Comparison of ENCODE assay signal across 8 mouse cellular contexts in the genomic region with DNA sequence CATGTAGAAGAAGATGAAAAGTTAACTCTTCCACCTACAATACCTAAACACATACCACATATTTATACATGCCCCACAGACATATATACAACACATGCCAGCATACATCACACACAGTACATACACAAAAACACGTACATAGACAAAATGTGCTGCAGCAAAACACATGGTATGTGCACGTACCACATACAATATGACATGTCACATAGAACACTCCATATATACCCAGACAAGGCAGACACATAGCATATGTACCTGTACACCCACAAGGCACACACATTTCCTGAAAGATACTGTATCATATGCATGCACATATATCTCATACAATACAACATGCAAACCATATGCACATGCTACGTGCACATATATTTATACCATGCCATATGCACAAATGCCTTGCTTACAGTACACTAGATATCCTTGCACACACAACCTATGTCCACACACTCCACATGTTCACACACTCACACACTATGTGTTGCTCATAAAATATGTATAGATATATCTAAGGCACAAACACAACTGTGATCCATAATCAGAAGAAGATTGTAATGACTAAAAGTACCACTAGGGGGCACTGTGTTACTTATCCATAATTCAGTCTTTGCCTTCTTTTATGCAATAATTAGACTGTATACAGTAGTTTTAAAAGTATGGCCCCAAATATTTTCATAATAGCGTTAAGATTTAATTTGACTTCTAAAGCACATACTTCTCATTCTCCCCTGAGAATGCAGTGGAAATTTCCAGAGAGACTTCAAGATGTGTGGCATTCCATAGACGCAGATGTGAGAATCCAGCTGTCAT. TPM values are rescaled to one million over a fixed set of nuclear protein-coding genes. Genes with fewer than 3 reads are reported as not detected.
DNase-seq lines count a peak whose midpoint lies in the region; TF ChIP-seq lines count a peak whose summit lies in the region.
"Had no signal": no experiment of that assay in that cellular context is flagged by ENCODE, and none has a peak within 500 bp of the region (broad histone marks: within the 10 kb centered on the region; RNA-seq: fewer than 3 reads in every experiment).

No protein-coding gene starts in this region.

- peaks cover 0 to 1% of the 10 kb centered on the region in 2 experiments; a peak in 1 of 4 replicates for H3K27me3 ChIP-seq in MEL (ENCODE audit: control insufficient read depth in 1 of 2, insufficient read depth in 2 of 2, low read length in 2 of 2)
- H3K27me3 ChIP-seq: embryonic facial prominence, embryonic 15.5 days had no signal

- H3K79me2 ChIP-seq in MEL (ENCODE audit: control insufficient read depth, insufficient read depth, low read length, poor library complexity), result no peaks in the 10 kb centered on the region

- peak; percentile 45 to 86 (median 53) for TF ChIP-seq CTCF in MEL (IDR thresholded peaks at IDR 0.05 in 2 of 3, conservative IDR thresholded peaks at IDR 0.05 in 1 of 3; ENCODE audit: control insufficient read depth in 1 of 3, insufficient read depth in 1 of 3, low read depth in 2 of 3, low read length in 3 of 3, poor library complexity in 1 of 3, severe bottlenecking in 1 of 3)
- TF ChIP-seq CTCF in brain, embryonic 14.5 days (IDR thresholded peaks at IDR 0.05; ENCODE audit: borderline replicate concordance, extremely low read depth, insufficient read depth, insufficient read length), result peak; percentile 28; the same call in 1 of the 2 replicates

- no peaks in the 10 kb centered on the region for H3K9me3 ChIP-seq in MEL (replicated peaks; ENCODE audit: insufficient read depth, low read length)
- H3K9me3 ChIP-seq: embryonic facial prominence, embryonic 15.5 days had no signal

- H3K27ac ChIP-seq in MEL (ENCODE audit: control insufficient read depth, low read depth, low read length), result no peak overlapping the region
- H3K27ac ChIP-seq: embryonic facial prominence, embryonic 15.5 days had no signal

- TF ChIP-seq EP300 in MEL (IDR thresholded peaks at IDR 0.05; ENCODE audit: low read depth in 1 of 2, low read length in 2 of 2), result no peak

- peak; percentile 85 for TF ChIP-seq RAD21 in MEL (IDR thresholded peaks at IDR 0.05; ENCODE audit: low read depth, low read length)

- TF ChIP-seq POLR2A in MEL (IDR thresholded peaks at IDR 0.05; ENCODE audit: control insufficient read depth in 1 of 2, insufficient read depth in 1 of 2, low read depth in 1 of 2, low read length in 2 of 2, poor library complexity in 1 of 2), result no peak
- TF ChIP-seq POLR2A in brain, embryonic 14.5 days (IDR thresholded peaks at IDR 0.05; ENCODE audit: borderline replicate concordance, extremely low read depth, insufficient read depth, insufficient read length, poor library complexity, severe bottlenecking), result no peak

- peak; percentile 85 for DNase-seq in layer of hippocampus, adult 9-10 months (ENCODE audit: low spot score)
- no peak for DNase-seq in layer of hippocampus, postnatal 10 days (ENCODE audit: low spot score in 2 of 2)
- DNase-seq in MEL (ENCODE audit: low read depth, low spot score), result peak; percentile 71
- DNase-seq in brain, embryonic 14.5 days (ENCODE audit: low read depth), result peak; percentile 68
- peak; percentile 47 for DNase-seq in mesoderm, embryonic 11.5 days (ENCODE audit: low read depth, low spot score)
- DNase-seq in kidney, adult 8-10 months, result no peak
- no peak for DNase-seq in adrenal gland, postnatal 25 days

- H3K4me1 ChIP-seq in MEL (ENCODE audit: control insufficient read depth in 1 of 2, insufficient read depth in 2 of 2, low read length in 2 of 2), result no peaks in the 10 kb centered on the region

- H3K4me3 ChIP-seq in MEL (ENCODE audit: control insufficient read depth in 1 of 2, insufficient read depth in 1 of 2, low read depth in 2 of 2, low read length in 2 of 2), result no peak overlapping the region
- H3K4me3 ChIP-seq: embryonic facial prominence, embryonic 15.5 days had no signal

- no peaks in the 10 kb centered on the region for H3K36me3 ChIP-seq in MEL (ENCODE audit: control insufficient read depth in 1 of 2, insufficient read depth in 2 of 2, low read length in 2 of 2)
- H3K36me3 ChIP-seq: embryonic facial prominence, embryonic 15.5 days had no signal

- H3K9ac ChIP-seq in MEL (ENCODE audit: control insufficient read depth, low read depth, low read length, poor library complexity, severe bottlenecking), result no peak overlapping the region
- H3K9ac ChIP-seq: embryonic facial prominence, embryonic 15.5 days had no signal

TF ChIP-seq in MEL, 35 proteins besides CTCF, POLR2A, EP300 and RAD21:
- no peak for TF ChIP-seq MAX (IDR thresholded peaks at IDR 0.05; ENCODE audit: low read length)
- peak; percentile 62 for TF ChIP-seq SMC3 (IDR thresholded peaks at IDR 0.05; ENCODE audit: low read depth, low read length)
- peak; percentile 45 for TF ChIP-seq ZC3H11A (IDR thresholded peaks at IDR 0.05; ENCODE audit: low read depth, low read length)

RNA-seq across cellular contexts. Expression of a gene that starts 12.5 kb away (rescaled TPM):
- 10 to 100 TPM; 21.8 to 23.6 TPM for total RNA-seq in layer of hippocampus, postnatal 10 days (2021)
- total RNA-seq in MEL (2012; rRNA removed), result 13.8 and 18.4 TPM in 2 replicates
- 10 to 100 TPM in 1 of 2 experiments, not detected in 1; 17.8 TPM for polyA plus RNA-seq in MEL (2012; ENCODE audit: insufficient read depth in 1 of 2, insufficient read length in 2 of 2, low read depth in 1 of 2, low replicate concordance in 2 of 2, missing spikeins in 1 of 2)
- 20.8 and 23.0 TPM in 2 replicates for polyA plus RNA-seq in brain, embryonic 14.5 days (2012; rRNA removed)
- total RNA-seq in adrenal gland, postnatal 25 days (2021), result 37.8 and 41.8 TPM in 2 replicates

Comparison
In these comparisons a context has a peak if more than half of its experiments do, and no peak if none do; other contexts are left out.
1. DNase-seq: peak in layer of hippocampus, adult 9-10 months (single experiment), MEL (single experiment), brain, embryonic 14.5 days (single experiment) and mesoderm, embryonic 11.5 days (single experiment); none in layer of hippocampus, postnatal 10 days (0 of 2), kidney, adult 8-10 months (0 of 2) and adrenal gland, postnatal 25 days (single experiment).